In the genomic region with DNA sequence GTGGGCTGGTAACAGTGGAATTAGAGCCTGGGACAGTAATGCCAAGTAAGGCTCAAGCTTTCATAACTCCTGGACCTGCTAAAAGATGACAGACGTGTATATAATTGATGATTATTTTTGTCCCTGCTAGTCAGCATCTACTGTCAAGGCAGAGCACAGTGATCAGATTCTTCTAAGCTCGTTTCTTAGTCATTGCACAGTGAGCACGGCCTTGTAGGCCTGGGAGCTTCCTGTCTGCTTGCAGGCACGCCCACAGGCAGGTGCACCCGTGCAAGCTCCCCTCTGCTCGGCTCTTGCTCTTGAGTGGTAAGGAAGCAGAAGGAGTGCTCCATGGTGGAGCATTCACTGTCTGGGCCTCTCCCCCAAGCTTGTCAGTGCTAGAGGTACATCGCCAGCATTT, we compare ENCODE assay signal across 9 mouse cellular contexts. TPM values are rescaled to one million over a fixed set of nuclear protein-coding genes. Genes with fewer than 3 reads are reported as not detected.
DNase-seq lines count a peak whose midpoint lies in the region; ATAC-seq and TF ChIP-seq lines count a peak whose summit lies in the region.
"Had no signal": no experiment of that assay in that cellular context is flagged by ENCODE, and none has a peak within 500 bp of the region (broad histone marks: within the 10 kb centered on the region; RNA-seq: fewer than 3 reads in every experiment).

No protein-coding gene starts in this region.

- no peak for TF ChIP-seq EP300 in liver, postnatal 0 days (IDR thresholded peaks at IDR 0.05; ENCODE audit: low read depth)

- no peaks in the 10 kb centered on the region for H3K27me3 ChIP-seq in forebrain, embryonic 10.5 days (ENCODE audit: poor library complexity, severe bottlenecking)
- no peaks in the 10 kb centered on the region for H3K27me3 ChIP-seq in forebrain, embryonic 11.5 days (ENCODE audit: control insufficient read depth, insufficient read depth, low read length)
- H3K27me3 ChIP-seq in hindbrain, embryonic 14.5 days (ENCODE audit: control insufficient read depth, insufficient read depth, low read length): no peaks in the 10 kb centered on the region
- H3K27me3 ChIP-seq in small intestine, adult 2 months (ENCODE audit: control insufficient read depth, insufficient read depth, low read length): no peaks in the 10 kb centered on the region
- H3K27me3 ChIP-seq in liver, postnatal 0 days (ENCODE audit: insufficient read depth, low read length): no peaks in the 10 kb centered on the region
- H3K27me3 ChIP-seq: limb, embryonic 15.5 days had no signal

- H3K4me1 ChIP-seq in forebrain, embryonic 10.5 days: peaks cover 49% of the 10 kb centered on the region
- peaks cover 8% of the 10 kb centered on the region; the same call in 1 of the 2 replicates for H3K4me1 ChIP-seq in forebrain, embryonic 11.5 days (replicated peaks; ENCODE audit: control insufficient read depth, insufficient read depth, low read length)
- H3K4me1 ChIP-seq in hindbrain, embryonic 14.5 days (replicated peaks; ENCODE audit: control insufficient read depth, insufficient read depth, low read length): peaks cover 28% of the 10 kb centered on the region
- peaks cover 20% of the 10 kb centered on the region for H3K4me1 ChIP-seq in small intestine, adult 2 months (ENCODE audit: control insufficient read depth, insufficient read depth, insufficient read length, low read length)
- no peaks in the 10 kb centered on the region for H3K4me1 ChIP-seq in liver, postnatal 0 days (ENCODE audit: insufficient read depth)

- WGBS in forebrain, embryonic 10.5 days: 81% methylated on average over 7 of the region's 7 CpGs
- WGBS in forebrain, embryonic 11.5 days: 86% methylated on average over 7 of the region's 7 CpGs
- 81% methylated on average over 7 of the region's 7 CpGs for WGBS in hindbrain, embryonic 14.5 days
- 34% methylated on average over 7 of the region's 7 CpGs for WGBS in small intestine, adult 2 months
- 63% methylated on average over 7 of the region's 7 CpGs for WGBS in liver, postnatal 0 days (ENCODE audit: insufficient replicate concordance)

- no peak for TF ChIP-seq CTCF in small intestine, adult 2 months (IDR thresholded peaks at IDR 0.05; ENCODE audit: extremely low read depth, insufficient read length, insufficient replicate concordance, low read depth, low read length)
- TF ChIP-seq CTCF in liver, postnatal 0 days (IDR thresholded peaks at IDR 0.05; ENCODE audit: low read depth): no peak

- no peak overlapping the region for H3K9ac ChIP-seq in forebrain, embryonic 11.5 days (ENCODE audit: low read length)
- no peak overlapping the region for H3K9ac ChIP-seq in hindbrain, embryonic 14.5 days
- H3K9ac ChIP-seq in liver, postnatal 0 days (replicated peaks): no peak overlapping the region
- H3K9ac ChIP-seq: limb, embryonic 15.5 days had no signal

- no peak for ATAC-seq in forebrain, embryonic 11.5 days (replicated peaks; ENCODE audit: low FRiP score)
- ATAC-seq in hindbrain, embryonic 14.5 days (ENCODE audit: low FRiP score): no peak
- ATAC-seq in liver, postnatal 0 days: no peak
- ATAC-seq in erythroblast, adult 5-6 weeks (replicated peaks; ENCODE audit: low FRiP score, poor library complexity, severe bottlenecking): no peak; the same call in 1 of the 2 replicates

- no peak for TF ChIP-seq POLR2A in small intestine, adult 2 months (IDR thresholded peaks at IDR 0.05; ENCODE audit: low read depth, low read length)

- DNase-seq in forebrain, embryonic 10.5 days (ENCODE audit: extremely low spot score, low spot score): no peak
- DNase-seq in forebrain, embryonic 11.5 days (ENCODE audit: low spot score): no peak
- peak; percentile 65 for DNase-seq in CD4-positive helper T cell, adult 2 months (ENCODE audit: low read depth, low spot score)
- no peak for DNase-seq in hindbrain, embryonic 14.5 days (ENCODE audit: low spot score)
- no peak for DNase-seq in cerebellum, postnatal 36 days
- DNase-seq in liver, postnatal 0 days: no peak

- H3K9me3 ChIP-seq in forebrain, embryonic 10.5 days: no peaks in the 10 kb centered on the region
- H3K9me3 ChIP-seq in forebrain, embryonic 11.5 days (ENCODE audit: control insufficient read depth, low read length): no peaks in the 10 kb centered on the region
- no peaks in the 10 kb centered on the region for H3K9me3 ChIP-seq in hindbrain, embryonic 14.5 days (ENCODE audit: control insufficient read depth, low read length)
- H3K9me3 ChIP-seq in liver, postnatal 0 days (ENCODE audit: low read length): no peaks in the 10 kb centered on the region
- H3K9me3 ChIP-seq: limb, embryonic 15.5 days had no signal

- peak overlapping the region; percentile 27; the same call in 1 of the 2 replicates for H3K27ac ChIP-seq in forebrain, embryonic 10.5 days
- no peak overlapping the region for H3K27ac ChIP-seq in forebrain, embryonic 11.5 days (ENCODE audit: low read depth, low read length)
- H3K27ac ChIP-seq in hindbrain, embryonic 14.5 days: peak overlapping the region; percentile 51; the same call in 1 of the 2 replicates
- H3K27ac ChIP-seq in small intestine, adult 2 months (ENCODE audit: insufficient read depth, low read depth, low read length): peak overlapping the region; percentile 47
- H3K27ac ChIP-seq in liver, postnatal 0 days (ENCODE audit: low read depth): no peak overlapping the region

- H3K36me3 ChIP-seq in forebrain, embryonic 10.5 days (replicated peaks): 0 out of 2 replicates have a peak, but pooled peaks cover 7% of the 10 kb centered on the region
- H3K36me3 ChIP-seq in forebrain, embryonic 11.5 days (ENCODE audit: control insufficient read depth, insufficient read depth, low read length): no peaks in the 10 kb centered on the region
- H3K36me3 ChIP-seq in hindbrain, embryonic 14.5 days (replicated peaks; ENCODE audit: control insufficient read depth, insufficient read depth): no peaks in the 10 kb centered on the region
- peaks cover 3% of the 10 kb centered on the region; the same call in 1 of the 2 replicates for H3K36me3 ChIP-seq in small intestine, adult 2 months (ENCODE audit: control insufficient read depth, insufficient read depth, low read length)
- no peaks in the 10 kb centered on the region; the same call in 1 of the 2 replicates for H3K36me3 ChIP-seq in liver, postnatal 0 days (replicated peaks; ENCODE audit: insufficient read depth, low read length)
- H3K36me3 ChIP-seq: limb, embryonic 15.5 days had no signal

- no peak overlapping the region for H3K4me3 ChIP-seq in forebrain, embryonic 10.5 days
- H3K4me3 ChIP-seq in forebrain, embryonic 11.5 days (ENCODE audit: low read depth, low read length): no peak overlapping the region
- no peak overlapping the region for H3K4me3 ChIP-seq in hindbrain, embryonic 14.5 days (replicated peaks; ENCODE audit: low read length)
- no peak overlapping the region for H3K4me3 ChIP-seq in small intestine, adult 2 months (ENCODE audit: low read depth, low read length)
- no peak overlapping the region for H3K4me3 ChIP-seq in liver, postnatal 0 days (ENCODE audit: low read depth, low read length)
- H3K4me3 ChIP-seq: limb, embryonic 15.5 days had no signal

- no peak overlapping the region for H3K4me2 ChIP-seq in forebrain, embryonic 11.5 days (ENCODE audit: low read depth, low read length, severe bottlenecking)
- H3K4me2 ChIP-seq in hindbrain, embryonic 14.5 days (replicated peaks): no peak overlapping the region
- H3K4me2 ChIP-seq in liver, postnatal 0 days (ENCODE audit: low read depth, low read length): no peak overlapping the region
- H3K4me2 ChIP-seq: limb, embryonic 15.5 days had no signal

RNA-seq across cellular contexts. Expression of a gene that starts 25.2 kb away (rescaled TPM):
- 96.8 and 108 TPM in 2 replicates for polyA plus RNA-seq in forebrain, embryonic 10.5 days (2016; fragmentation: Nextera tagmentation; extraction: Ambion mirVana)
- 94.6 and 99.4 TPM in 2 replicates for polyA plus RNA-seq in forebrain, embryonic 11.5 days (2014; fragmentation: Nextera tagmentation; extraction: Ambion mirVana)
- polyA plus RNA-seq in hindbrain, embryonic 14.5 days (2014; fragmentation: Nextera tagmentation; extraction: Ambion mirVana): 94.2 and 110 TPM in 2 replicates
- polyA plus RNA-seq in small intestine, adult 2 months (2012; rRNA removed): 33.0 and 51.4 TPM in 2 replicates
- polyA plus RNA-seq in liver, postnatal 0 days (2015; fragmentation: Nextera tagmentation; extraction: Ambion mirVana): 37.3 and 37.7 TPM in 2 replicates
- 16.3 and 21.3 TPM in 2 replicates for total RNA-seq in erythroblast, adult 5-6 weeks (2015; ENCODE audit: low replicate concordance)
- 23.4 and 27.5 TPM in 2 replicates for total RNA-seq in erythroblast, adult 5-6 weeks (2017; ENCODE audit: low replicate concordance)

RNA-seq across cellular contexts. Expression of a gene that starts 25.6 kb away (rescaled TPM):
- 33.5 and 34.7 TPM in 2 replicates for polyA plus RNA-seq in forebrain, embryonic 10.5 days (2016; fragmentation: Nextera tagmentation; extraction: Ambion mirVana)
- polyA plus RNA-seq in forebrain, embryonic 11.5 days (2014; fragmentation: Nextera tagmentation; extraction: Ambion mirVana): 35.8 and 38.4 TPM in 2 replicates
- polyA plus RNA-seq in hindbrain, embryonic 14.5 days (2014; fragmentation: Nextera tagmentation; extraction: Ambion mirVana): 45.6 and 45.9 TPM in 2 replicates
- polyA plus RNA-seq in small intestine, adult 2 months (2012; rRNA removed): 5.8 and 14.2 TPM in 2 replicates
- 14.1 and 14.7 TPM in 2 replicates for polyA plus RNA-seq in liver, postnatal 0 days (2015; fragmentation: Nextera tagmentation; extraction: Ambion mirVana)
- total RNA-seq in erythroblast, adult 5-6 weeks (2015; ENCODE audit: low replicate concordance): 11.3 and 13.1 TPM in 2 replicates
- total RNA-seq in erythroblast, adult 5-6 weeks (2017; ENCODE audit: low replicate concordance): 9.6 and 10.0 TPM in 2 replicates

Comparison
In these comparisons a context has a peak if more than half of its experiments do, and no peak if none do; other contexts are left out.
1. H3K27ac ChIP-seq: peak in forebrain, embryonic 10.5 days (single experiment), hindbrain, embryonic 14.5 days (single experiment) and small intestine, adult 2 months (single experiment); none in forebrain, embryonic 11.5 days (single experiment) and liver, postnatal 0 days (single experiment).